Mouse (Mus musculus) liver, embryonic 15.5 days (tissue): ENCODE measurements around the gene Il21r. TPM values are rescaled to one million over a fixed set of nuclear protein-coding genes. Genes with fewer than 3 reads are reported as not detected.

Experiments used
- ATAC-seq: fragments of 200-750 bp; cut with Nextera tagmentation; 2 replicates; pipeline ENCODE4 v1.8.0; 2017; ENCODE audit warnings: moderate number of reproducible peaks, mild to moderate bottlenecking, moderate library complexity; ENCODE audit not compliant: insufficient read depth
- H3K27ac ChIP-seq: fragments of 300-500 bp; sonication (generic); replicated peaks from 2 replicates; pipeline ENCODE4 v1.5.1; 2015; ENCODE audit warnings: mild to moderate bottlenecking, inconsistent platforms
- H3K27me3 ChIP-seq: fragments of 300-500 bp; sonication (generic); 2 replicates; pipeline ENCODE4 v1.6.1; 2015; ENCODE audit warnings: mild to moderate bottlenecking, inconsistent platforms
- H3K36me3 ChIP-seq: fragments of 300-500 bp; sonication (generic); replicated peaks from 2 replicates; pipeline ENCODE4 v1.6.1; 2015; ENCODE audit warnings: moderate library complexity, mild to moderate bottlenecking, inconsistent platforms
- H3K4me1 ChIP-seq: fragments of 300-500 bp; sonication (generic); replicated peaks from 2 replicates; pipeline ENCODE4 v1.6.1; 2015; ENCODE audit warnings: inconsistent platforms
- H3K4me2 ChIP-seq: fragments of 300-500 bp; sonication (generic); 2 replicates; pipeline ENCODE4 v1.6.1; 2015; ENCODE audit warnings: moderate library complexity, mild to moderate bottlenecking, inconsistent platforms
- H3K4me3 ChIP-seq: fragments of 300-500 bp; sonication (generic); replicated peaks from 2 replicates; pipeline ENCODE4 v1.5.1; 2015; ENCODE audit warnings: mild to moderate bottlenecking, inconsistent platforms
- H3K9ac ChIP-seq: fragments of 300-500 bp; sonication (generic); 2 replicates; pipeline ENCODE4 v1.6.1; 2015; ENCODE audit warnings: moderate library complexity, mild to moderate bottlenecking, inconsistent platforms
- H3K9me3 ChIP-seq: fragments of 300-500 bp; sonication (generic); replicated peaks from 2 replicates; pipeline ENCODE4 v1.6.1; 2016; ENCODE audit warnings: inconsistent platforms
- WGBS: fragments of 180-500 bp; shearing (Covaris S2); methylation state at CpG from one replicate; pipeline ENCODE4 v1.1.7; 2015; ENCODE audit warnings: mixed read lengths; ENCODE audit not compliant: insufficient replicate concordance; 5-methylcytosine and 5-hydroxymethylcytosine counted together
- polyA plus RNA-seq: library from polyadenylated mRNA; unstranded; fragments of >200 nt; fragmentation: Nextera tagmentation; extraction: Ambion mirVana; gene quantifications from 2 replicates; pipeline ENCODE4 v1.2.1, GENCODE M21; 2015

The Il21r gene
- polyA plus RNA-seq, 1 experiment from 2014 or later: 0.71 TPM

DNA sequence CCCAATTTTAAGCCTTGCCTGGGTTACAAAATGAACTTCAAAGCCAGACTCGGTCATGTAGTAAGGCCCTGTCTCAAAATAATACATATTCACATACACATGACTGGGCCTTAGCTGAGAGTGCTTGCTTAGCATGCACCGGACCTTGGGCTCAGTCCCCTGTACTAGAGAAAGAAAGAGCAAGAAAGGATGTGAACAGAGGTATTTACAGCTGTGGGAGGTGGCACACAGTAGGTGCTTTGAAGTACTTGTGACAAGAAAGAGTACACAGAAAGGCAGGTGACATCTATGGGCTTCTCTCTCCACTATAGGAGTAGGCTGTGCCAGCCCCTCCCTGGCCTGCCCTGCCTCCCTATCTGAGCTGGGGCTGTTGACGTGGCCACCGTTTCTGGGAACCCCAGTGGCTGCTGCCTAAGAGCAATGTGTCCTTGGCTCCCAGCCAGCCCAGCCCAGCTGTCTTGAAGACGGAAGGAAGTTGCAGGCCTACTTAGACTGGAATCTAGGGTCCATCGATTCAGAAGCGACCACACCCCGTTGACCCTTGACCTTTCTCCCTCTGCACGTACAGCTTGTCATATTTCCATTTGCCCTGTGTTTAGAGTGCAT, 42.0 kb upstream of the Il21r start:
- peaks cover 66% of the 10 kb centered on the region for H3K4me1 ChIP-seq
- no peak overlapping the region for H3K4me2 ChIP-seq
- 0 out of 2 replicates have a peak, but pooled peaks cover 4% of the 10 kb centered on the region for H3K36me3 ChIP-seq
- H3K9ac ChIP-seq: no peak overlapping the region
- no peaks in the 10 kb centered on the region for H3K27me3 ChIP-seq
- 35% methylated on average over 9 of the region's 9 CpGs for WGBS
- H3K4me3 ChIP-seq: no peak overlapping the region
- H3K9me3 ChIP-seq: no peaks in the 10 kb centered on the region
- ATAC-seq: peak; percentile 53; the same call in 1 of the 2 replicates
- no peak overlapping the region for H3K27ac ChIP-seq

DNA sequence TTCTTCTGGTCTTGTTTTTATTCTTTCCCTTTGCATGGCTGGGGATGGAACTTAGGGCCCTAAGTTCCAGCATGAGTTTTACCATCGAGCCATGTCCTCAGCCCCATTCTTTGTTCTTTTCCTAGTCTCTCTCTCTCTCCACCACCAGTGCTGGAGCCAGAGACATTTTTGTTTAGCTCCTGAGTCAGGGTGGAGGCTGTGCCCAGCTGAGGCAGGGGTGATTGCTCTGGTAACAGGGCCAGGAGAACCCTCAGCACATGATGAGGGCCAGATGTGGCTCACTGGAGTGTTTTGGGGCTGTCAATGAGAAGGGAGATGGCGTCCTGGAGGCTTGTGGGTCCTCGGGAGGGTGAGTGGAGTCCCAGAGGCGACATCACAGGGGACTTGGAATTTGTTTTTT, 40.8 kb upstream of the Il21r start:
- ATAC-seq: no peak
- Histone ChIP-seq H3K27me3 (no peaks in the 10 kb centered on the region), H3K36me3 (peaks cover 10% of the 10 kb centered on the region; the same call in 1 of the 2 replicates), H3K4me3 (no peak overlapping the region), H3K4me2 (no peak overlapping the region), H3K4me1 (peaks cover 54% of the 10 kb centered on the region), H3K9me3 (no peaks in the 10 kb centered on the region), H3K9ac (no peak overlapping the region), H3K27ac (no peak overlapping the region)
- WGBS: 56% methylated on average over 4 of the region's 4 CpGs

- WGBS: 63% methylated on average over 3 of the region's 3 CpGs
These were observed 40.1 kb upstream of the Il21r start for GRCm38 (mm10) chr7:125563093-125563492.

DNA sequence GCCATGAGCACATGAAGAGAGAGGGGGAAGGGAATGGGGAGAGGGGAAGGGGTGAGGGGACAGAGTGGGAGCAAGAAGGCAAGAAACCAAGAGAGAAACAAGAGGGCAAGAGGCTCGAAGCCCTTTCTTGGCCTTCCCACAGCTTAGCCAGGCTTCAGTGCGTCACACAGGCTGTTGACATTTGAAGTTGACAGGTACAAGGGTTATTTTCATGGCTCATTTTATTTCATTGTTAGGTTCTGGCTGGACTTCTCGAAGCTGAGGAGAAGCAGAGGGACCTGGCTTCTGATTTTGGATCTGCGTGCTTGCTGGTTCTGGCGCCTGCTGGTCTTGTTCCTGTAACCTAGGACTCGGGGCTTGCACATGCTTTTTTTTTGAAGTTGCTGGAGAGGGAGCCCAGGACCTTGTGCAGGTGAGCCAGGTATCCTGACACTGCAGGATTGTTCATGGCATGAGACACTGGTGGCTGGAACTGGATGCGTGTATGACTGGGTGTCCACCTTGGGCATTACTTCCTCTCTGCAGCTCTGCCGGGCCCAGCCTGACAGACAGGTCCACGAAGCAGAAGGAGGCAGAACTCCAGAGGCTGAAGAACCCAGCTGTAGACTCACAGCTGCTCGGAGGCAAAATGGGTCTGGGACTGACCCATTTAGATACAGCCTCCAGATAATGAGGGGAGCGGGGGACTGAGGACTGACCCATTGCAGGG, 38.8 kb upstream of the Il21r start:
- H3K4me3 ChIP-seq: no peak overlapping the region
- 54% methylated on average over 11 of the region's 11 CpGs for WGBS
- H3K9me3 ChIP-seq: no peaks in the 10 kb centered on the region
- no peak for ATAC-seq
- no peak overlapping the region for H3K27ac ChIP-seq
- H3K4me2 ChIP-seq: no peak overlapping the region
- H3K36me3 ChIP-seq: peaks cover 21% of the 10 kb centered on the region; the same call in 1 of the 2 replicates
- peaks cover 36% of the 10 kb centered on the region for H3K4me1 ChIP-seq
- H3K27me3 ChIP-seq: no peaks in the 10 kb centered on the region
- H3K9ac ChIP-seq: no peak overlapping the region

More at GRCm38 (mm10) chr7:125563093-125563492, 40.1 kb upstream of the Il21r start:
- no peak for ATAC-seq
- peaks cover 48% of the 10 kb centered on the region for H3K4me1 ChIP-seq
- H3K27me3 ChIP-seq: no peaks in the 10 kb centered on the region
- no peak overlapping the region for H3K9ac ChIP-seq
- H3K27ac ChIP-seq: no peak overlapping the region
- H3K4me3 ChIP-seq: no peak overlapping the region
- peaks cover 10% of the 10 kb centered on the region; the same call in 1 of the 2 replicates for H3K36me3 ChIP-seq
- H3K4me2 ChIP-seq: no peak overlapping the region
- no peaks in the 10 kb centered on the region for H3K9me3 ChIP-seq

DNA sequence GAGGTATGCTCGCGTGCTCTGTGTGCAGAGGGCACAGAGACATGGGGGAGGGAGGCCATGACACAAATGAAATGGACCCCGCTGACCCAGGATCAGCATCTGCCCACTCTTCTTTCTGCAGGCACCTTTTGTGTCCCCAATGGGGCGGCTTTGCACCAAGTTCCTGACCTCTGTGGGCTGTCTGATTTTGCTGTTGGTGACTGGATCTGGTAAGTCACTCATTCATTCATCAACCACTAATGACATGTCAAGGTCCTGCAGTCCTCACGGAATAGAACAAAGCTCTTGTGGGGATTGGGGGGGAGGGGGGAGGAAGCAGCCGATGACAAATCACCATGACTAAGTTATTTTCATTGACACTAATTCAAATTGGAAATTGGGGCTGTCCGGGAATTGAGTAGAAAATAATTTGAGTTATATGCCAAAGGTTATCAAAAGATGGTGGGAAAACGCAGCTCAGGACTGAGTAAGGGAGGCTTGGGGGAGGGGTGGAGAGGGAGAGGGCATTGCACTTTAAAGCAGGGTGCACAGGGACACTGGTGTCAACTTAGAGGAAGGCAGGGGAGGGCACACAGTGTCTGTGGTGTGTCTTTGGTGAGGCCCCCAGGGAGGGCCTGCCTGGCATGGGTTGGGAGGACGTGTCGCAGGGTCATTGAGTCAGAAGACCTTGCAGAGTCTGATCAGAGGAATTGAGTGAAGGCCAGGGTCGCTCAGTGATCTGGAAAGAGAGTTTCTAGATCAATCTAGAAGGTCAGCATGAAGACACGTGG, 37.5 kb upstream of the Il21r start:
- Histone ChIP-seq H3K4me1 (peaks cover 24% of the 10 kb centered on the region), H3K9me3 (no peaks in the 10 kb centered on the region), H3K9ac (no peak overlapping the region), H3K27ac (no peak overlapping the region), H3K4me3 (no peak overlapping the region), H3K27me3 (no peaks in the 10 kb centered on the region), H3K4me2 (no peak overlapping the region), H3K36me3 (peaks cover 27% of the 10 kb centered on the region; the same call in 1 of the 2 replicates)
- no peak for ATAC-seq
- 59% methylated on average over 12 of the region's 12 CpGs for WGBS

DNA sequence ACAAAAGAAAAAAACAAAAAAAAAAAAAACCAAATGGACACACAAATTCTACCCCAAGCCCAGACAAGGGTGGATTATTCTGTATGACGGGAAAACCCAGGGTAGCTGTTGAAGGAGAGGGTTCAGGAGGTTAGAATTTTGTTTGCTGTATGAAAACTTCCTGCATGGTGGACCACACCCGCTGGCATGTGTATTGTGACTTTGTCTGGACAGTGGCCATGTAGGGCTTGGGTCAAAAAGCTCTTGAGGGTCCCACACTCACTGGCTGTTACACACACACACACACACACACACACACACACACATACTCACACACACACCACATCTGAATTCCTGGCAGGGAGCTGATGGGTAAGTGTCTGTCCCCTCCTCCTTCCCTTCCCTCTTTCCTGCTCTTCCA, 36.8 kb upstream of the Il21r start:
- Histone ChIP-seq H3K9me3 (no peaks in the 10 kb centered on the region), H3K9ac (no peak overlapping the region), H3K27me3 (no peaks in the 10 kb centered on the region), H3K4me1 (peaks cover 17% of the 10 kb centered on the region), H3K27ac (no peak overlapping the region), H3K4me2 (no peak overlapping the region), H3K4me3 (no peak overlapping the region), H3K36me3 (peaks cover 33% of the 10 kb centered on the region; the same call in 1 of the 2 replicates)
- WGBS: 55% methylated on average over 2 of the region's 2 CpGs
- no peak for ATAC-seq

DNA sequence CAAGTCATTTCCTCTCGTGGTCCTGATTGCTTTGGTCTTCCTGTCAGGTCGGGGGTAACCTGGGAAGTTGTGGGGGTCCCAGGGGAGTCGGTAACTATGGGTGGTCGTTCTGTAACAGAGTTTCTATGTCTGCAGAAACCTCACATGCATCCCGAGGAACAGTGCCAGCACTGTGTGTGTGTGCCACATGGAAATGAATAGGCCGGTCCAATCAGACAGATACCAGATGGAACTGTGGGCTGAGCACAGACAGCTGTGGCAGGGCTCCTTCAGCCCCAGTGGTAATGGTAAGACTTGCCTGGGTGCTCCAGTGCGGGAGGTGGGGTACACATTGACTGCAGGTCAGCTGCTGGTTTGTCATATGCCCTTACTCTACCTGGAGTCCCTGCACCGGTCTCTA, 34.3 kb upstream of the Il21r start:
- no peak overlapping the region for H3K27ac ChIP-seq
- H3K9me3 ChIP-seq: no peaks in the 10 kb centered on the region
- no peak for ATAC-seq
- no peak overlapping the region for H3K4me3 ChIP-seq
- H3K36me3 ChIP-seq: peaks cover 48% of the 10 kb centered on the region
- H3K4me1 ChIP-seq: peaks cover 13% of the 10 kb centered on the region
- no peak overlapping the region for H3K9ac ChIP-seq
- H3K27me3 ChIP-seq: no peaks in the 10 kb centered on the region
- WGBS: 51% methylated on average over 8 of the region's 8 CpGs
- H3K4me2 ChIP-seq: no peak overlapping the region

- Histone ChIP-seq H3K36me3 (peaks cover 63% of the 10 kb centered on the region), H3K27me3 (no peaks in the 10 kb centered on the region), H3K4me2 (no peak overlapping the region), H3K9ac (no peak overlapping the region), H3K4me3 (no peak overlapping the region), H3K4me1 (peaks cover 15% of the 10 kb centered on the region), H3K9me3 (no peaks in the 10 kb centered on the region), H3K27ac (no peak overlapping the region)
- no peak for ATAC-seq
- WGBS: 84% methylated on average over 19 of the region's 19 CpGs
These were observed 31.3 kb upstream of the Il21r start for GRCm38 (mm10) chr7:125571891-125572290.

- Histone ChIP-seq H3K27ac (no peak overlapping the region), H3K27me3 (no peaks in the 10 kb centered on the region), H3K9me3 (no peaks in the 10 kb centered on the region), H3K4me1 (peaks cover 23% of the 10 kb centered on the region), H3K36me3 (peaks cover 60% of the 10 kb centered on the region), H3K4me3 (no peak overlapping the region), H3K4me2 (no peak overlapping the region), H3K9ac (no peak overlapping the region)
- WGBS: 77% methylated on average over 6 of the region's 6 CpGs
- ATAC-seq: no peak
These were observed 30.5 kb upstream of the Il21r start for GRCm38 (mm10) chr7:125572737-125573136.

GRCm38 (mm10) chr7:125573849-125574248, 29.4 kb upstream of the Il21r start:
- no peak for ATAC-seq
- Histone ChIP-seq H3K36me3 (peaks cover 54% of the 10 kb centered on the region), H3K27me3 (no peaks in the 10 kb centered on the region), H3K9ac (no peak overlapping the region), H3K27ac (no peak overlapping the region), H3K4me1 (peaks cover 29% of the 10 kb centered on the region), H3K4me3 (no peak overlapping the region), H3K4me2 (no peak overlapping the region), H3K9me3 (no peaks in the 10 kb centered on the region)
- WGBS: 53% methylated on average over 2 of the region's 2 CpGs

DNA sequence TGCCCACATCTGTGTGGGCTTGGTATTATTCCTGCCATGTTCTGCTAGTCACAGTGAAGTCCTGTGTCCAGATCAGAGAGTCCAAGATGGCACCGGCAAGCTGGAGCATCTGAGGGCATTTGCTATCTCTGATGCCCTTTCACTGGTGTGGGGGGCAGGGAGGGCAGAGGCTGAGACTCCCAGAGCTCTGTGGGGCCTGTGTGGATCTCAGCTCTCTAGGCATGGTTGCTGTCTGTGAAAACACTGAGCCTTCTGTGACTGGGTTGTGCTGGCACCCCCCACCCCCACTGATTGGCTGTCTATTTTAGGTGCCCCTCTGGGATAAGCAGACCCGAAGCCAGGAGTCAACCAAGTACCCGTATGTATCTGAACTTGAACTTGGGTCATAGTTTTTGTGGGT, 28.4 kb upstream of the Il21r start:
- Histone ChIP-seq H3K9me3 (no peaks in the 10 kb centered on the region), H3K4me2 (no peak overlapping the region), H3K27ac (no peak overlapping the region), H3K36me3 (peaks cover 47% of the 10 kb centered on the region), H3K27me3 (no peaks in the 10 kb centered on the region), H3K9ac (no peak overlapping the region), H3K4me1 (peaks cover 29% of the 10 kb centered on the region), H3K4me3 (no peak overlapping the region)
- 55% methylated on average over 3 of the region's 3 CpGs for WGBS
- ATAC-seq: no peak
